Mouse (Mus musculus) thymus, adult 2 months (tissue): Measurements from ENCODE around the gene Rab7b. TPM values are rescaled to one million over a fixed set of nuclear protein-coding genes. Genes with fewer than 3 reads are reported as not detected.
A peak's percentile ranks its signal among the peaks of the same experiment; 100 is the strongest.

Experiments used
- DNase-seq: peaks from one replicate; pipeline ENCODE4 v3.0.0; 2021
- H3K27ac ChIP-seq: fragments of 200-500 bp; 2 replicates; pipeline ENCODE4 v1.5.1; 2012; ENCODE audit warnings: low read length, control low read depth; ENCODE audit not compliant: control insufficient read depth, insufficient read depth
- H3K27me3 ChIP-seq: fragments of 200-500 bp; 2 replicates; pipeline ENCODE4 v1.6.1; 2012; ENCODE audit warnings: mild to moderate bottlenecking, low read length, moderate library complexity, mixed read lengths; ENCODE audit not compliant: control insufficient read depth, insufficient read depth
- H3K36me3 ChIP-seq: fragments of 200-500 bp; 2 replicates; pipeline ENCODE4 v1.6.1; 2012; ENCODE audit warnings: mild to moderate bottlenecking, low read length, moderate library complexity; ENCODE audit not compliant: control insufficient read depth, insufficient read depth
- H3K4me1 ChIP-seq: fragments of 200-500 bp; replicated peaks from 2 replicates; pipeline ENCODE4 v1.6.1; 2012; ENCODE audit warnings: low read length; ENCODE audit not compliant: control insufficient read depth, insufficient read depth
- H3K4me3 ChIP-seq: fragments of 200-500 bp; 2 replicates; pipeline ENCODE4 v1.5.1; 2012; ENCODE audit warnings: mild to moderate bottlenecking, low read length, control low read depth, moderate library complexity; ENCODE audit not compliant: control insufficient read depth, insufficient read depth
- CTCF ChIP-seq: fragments of 200-500 bp; IDR thresholded peaks from 2 replicates; pipeline ENCODE4 v1.5.1; 2012; ENCODE audit warnings: mild to moderate bottlenecking, control low read depth, low read length, moderate library complexity, borderline replicate concordance; ENCODE audit not compliant: control insufficient read depth, poor library complexity, insufficient read depth; ENCODE audit errors: extremely low read depth
- POLR2A ChIP-seq: fragments of 200-500 bp; IDR thresholded peaks from 2 replicates; pipeline ENCODE4 v1.6.1; 2012; ENCODE audit warnings: mild to moderate bottlenecking, low read length, control low read depth, moderate library complexity; ENCODE audit not compliant: control insufficient read depth, poor library complexity, insufficient read depth; ENCODE audit errors: extremely low read depth
- WGBS: fragments of 180-500 bp; shearing (Covaris S2); methylation state at CpG from one replicate; pipeline ENCODE4 v1.1.7; 2018; 5-methylcytosine and 5-hydroxymethylcytosine counted together
- polyA plus RNA-seq: library from polyadenylated mRNA; depleted of rRNA; stranded (reverse); fragments of >200 nt; gene quantifications from 2 replicates; pipeline ENCODE4 v1.2.3, GENCODE M21; 2012

Rab7b gene
- polyA plus RNA-seq, 1 experiment = 8.0 TPM

DNA sequence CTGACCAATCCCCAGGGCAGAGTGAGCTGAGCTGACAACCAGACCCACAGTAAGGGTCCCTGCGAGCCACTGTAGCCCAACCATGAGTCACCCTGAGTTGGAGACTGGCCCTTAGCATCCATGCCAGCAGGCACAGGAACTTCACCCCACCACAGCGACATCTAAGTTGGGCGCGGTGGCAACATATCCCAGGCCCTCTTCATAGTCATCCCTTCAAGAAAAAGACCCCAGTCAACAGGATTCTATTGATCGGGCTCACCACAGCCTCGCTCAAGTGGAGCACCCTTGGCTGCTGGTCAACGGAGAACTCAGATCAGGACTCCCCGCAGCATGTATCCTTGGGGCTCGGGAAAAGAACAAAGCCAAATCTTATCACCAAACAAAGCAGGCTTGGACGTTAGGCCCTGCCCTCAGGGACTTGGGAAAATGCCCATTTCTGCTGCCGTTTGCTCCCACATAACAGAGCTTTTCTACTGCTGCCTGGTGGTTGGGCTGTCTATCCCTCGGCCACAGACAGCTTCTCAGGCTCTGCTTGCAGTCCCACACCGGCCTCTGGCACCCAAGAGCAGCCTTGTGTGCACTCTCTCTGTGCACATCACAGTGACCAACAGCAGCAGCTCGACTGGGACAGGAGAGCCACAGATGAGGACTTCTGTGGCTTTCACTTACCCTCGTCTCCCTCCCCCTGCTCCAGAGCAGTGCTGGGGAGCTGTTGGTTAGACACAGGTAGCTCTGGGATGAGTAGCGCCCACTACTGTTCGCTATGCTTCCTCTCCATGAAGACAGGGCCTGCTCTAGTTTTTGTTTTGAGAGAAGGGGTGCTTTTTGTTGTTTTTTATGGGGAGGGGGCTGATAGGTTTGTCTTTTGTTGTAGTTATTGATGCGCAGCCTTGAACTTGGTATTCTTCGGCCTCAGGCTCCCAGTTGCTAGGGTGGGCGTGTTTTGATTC is 26.2 kb downstream of the Rab7b start:
- peaks cover 2% of the 10 kb centered on the region; the same call in 1 of the 2 replicates for H3K4me1 ChIP-seq
- no peak overlapping the region for H3K4me3 ChIP-seq
- no peaks in the 10 kb centered on the region for H3K27me3 ChIP-seq
- WGBS = 88% methylated on average over 20 of the region's 20 CpGs
- H3K36me3 ChIP-seq = no peaks in the 10 kb centered on the region
- DNase-seq = no peak
- no peak for TF ChIP-seq CTCF
- no peak for TF ChIP-seq POLR2A
- no peak overlapping the region for H3K27ac ChIP-seq

DNA sequence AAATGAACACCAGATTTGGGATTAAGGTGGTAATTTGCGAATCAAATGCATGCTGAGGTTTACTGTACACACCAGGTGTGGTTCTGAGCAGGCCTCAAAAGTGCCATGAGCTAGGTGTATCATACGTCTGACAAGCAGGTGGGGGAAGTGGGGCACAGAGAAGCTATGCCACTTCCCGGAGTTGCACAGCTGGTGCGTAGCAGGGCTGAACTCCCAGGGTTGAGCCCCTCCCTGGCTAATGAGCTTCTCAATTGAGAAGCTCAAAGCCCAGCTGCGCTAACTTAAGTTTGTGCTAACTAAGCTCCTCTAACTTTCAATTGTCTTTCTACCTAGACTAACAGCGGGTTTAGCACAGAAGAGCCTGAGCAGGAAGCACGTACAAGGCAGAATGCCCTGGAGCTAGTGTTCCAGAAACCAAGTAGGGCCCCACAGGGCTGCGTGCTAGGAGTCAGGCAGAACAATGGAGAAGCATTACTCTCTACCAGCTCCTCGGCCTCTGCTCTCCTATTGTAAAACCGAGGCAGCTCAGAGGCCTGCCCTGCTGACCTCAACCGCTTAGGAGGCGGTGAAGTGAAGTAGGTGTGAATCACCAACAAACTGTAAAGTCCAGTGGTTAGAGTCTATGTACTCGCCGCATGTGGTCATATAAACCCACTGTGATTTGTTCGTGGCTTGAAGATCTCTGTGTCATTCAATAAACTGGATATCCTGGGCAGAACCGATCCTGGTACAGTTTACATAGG is 30.6 kb downstream of the Rab7b start:
- Histone ChIP-seq H3K4me1 (peaks cover 2% of the 10 kb centered on the region; the same call in 1 of the 2 replicates), H3K27ac (no peak overlapping the region), H3K4me3 (no peak overlapping the region), H3K36me3 (no peaks in the 10 kb centered on the region), H3K27me3 (no peaks in the 10 kb centered on the region)
- no peak for TF ChIP-seq CTCF
- no peak for TF ChIP-seq POLR2A
- WGBS = 80% methylated on average over 16 of the region's 16 CpGs
- DNase-seq = peak; percentile 27

DNA sequence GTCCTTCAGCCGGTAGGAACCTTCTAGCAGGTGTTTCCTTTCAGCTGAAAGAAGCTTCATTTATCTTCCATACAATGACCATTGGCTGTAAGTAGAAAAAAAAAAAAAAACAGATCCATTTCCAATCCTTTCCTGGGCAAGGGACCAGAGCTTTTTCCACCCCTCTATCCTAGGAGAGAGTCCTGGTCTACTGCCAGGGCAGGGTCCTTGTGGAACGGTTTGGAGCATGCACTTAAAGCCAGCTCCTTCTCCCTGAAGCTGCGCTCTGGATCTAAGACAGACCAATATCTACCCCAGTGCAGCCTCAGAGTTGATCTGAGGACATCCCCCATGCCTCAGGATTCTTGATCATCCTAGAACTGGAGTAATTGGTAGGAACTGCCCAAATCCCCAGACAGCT is 33.5 kb downstream of the Rab7b start:
- DNase-seq = no peak
- Histone ChIP-seq H3K4me3 (no peak overlapping the region), H3K27ac (no peak overlapping the region), H3K4me1 (peaks cover 2% of the 10 kb centered on the region; the same call in 1 of the 2 replicates), H3K36me3 (no peaks in the 10 kb centered on the region), H3K27me3 (no peaks in the 10 kb centered on the region)
- TF ChIP-seq POLR2A = no peak
- no peak for TF ChIP-seq CTCF
- WGBS = 87% methylated on average over 3 of the region's 3 CpGs

DNA sequence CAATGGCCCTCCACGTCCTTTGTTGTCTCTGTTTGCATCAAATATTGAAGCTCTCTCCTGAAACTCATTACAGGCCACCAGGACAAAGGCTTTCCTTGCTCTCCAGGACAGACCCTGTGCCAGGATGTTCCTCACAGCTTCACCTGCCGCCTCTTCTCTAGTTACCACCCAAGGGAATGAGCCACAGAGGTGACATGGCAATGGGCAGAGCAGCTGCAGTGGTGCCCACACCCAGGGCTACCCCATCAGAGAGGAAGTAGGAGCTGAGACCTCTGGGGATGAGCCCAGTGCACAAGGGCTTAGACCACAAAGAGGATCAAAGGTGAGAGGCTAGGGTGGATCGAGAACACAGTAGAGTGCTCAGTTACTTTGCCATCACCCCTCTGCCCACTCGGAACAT is 35.1 kb downstream of the Rab7b start:
- 47% methylated on average over 4 of the region's 4 CpGs for WGBS
- H3K27ac ChIP-seq = no peak overlapping the region
- peaks cover 2% of the 10 kb centered on the region; the same call in 1 of the 2 replicates for H3K4me1 ChIP-seq
- no peaks in the 10 kb centered on the region for H3K27me3 ChIP-seq
- DNase-seq = no peak
- no peak overlapping the region for H3K4me3 ChIP-seq
- no peaks in the 10 kb centered on the region for H3K36me3 ChIP-seq
- no peak for TF ChIP-seq POLR2A
- no peak for TF ChIP-seq CTCF

DNA sequence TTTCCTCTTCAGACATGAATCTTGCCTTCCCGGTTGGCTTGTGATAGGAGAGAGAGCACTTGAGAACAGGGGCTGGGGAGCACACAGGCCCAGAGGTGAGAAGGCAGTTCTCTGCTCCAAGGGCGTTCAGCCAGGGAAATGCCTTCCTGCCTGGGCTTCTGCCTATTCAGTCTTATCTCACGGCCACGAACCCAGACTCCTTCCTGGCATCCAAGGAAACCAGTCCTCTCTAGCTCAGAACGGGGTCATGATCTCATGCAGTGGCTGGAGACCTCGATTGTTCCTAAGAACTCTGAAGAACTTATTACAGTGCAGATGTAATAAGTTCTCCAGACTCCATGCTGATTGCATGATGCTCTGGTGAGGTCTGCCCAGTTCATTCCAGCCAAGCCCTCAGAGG is 38.1 kb downstream of the Rab7b start:
- H3K36me3 ChIP-seq = no peaks in the 10 kb centered on the region
- no peak for DNase-seq
- 77% methylated on average over 6 of the region's 6 CpGs for WGBS
- H3K4me1 ChIP-seq = no peaks in the 10 kb centered on the region
- H3K4me3 ChIP-seq = no peak overlapping the region
- no peak overlapping the region for H3K27ac ChIP-seq
- no peaks in the 10 kb centered on the region for H3K27me3 ChIP-seq
- TF ChIP-seq POLR2A (no peak), CTCF (no peak)

DNA sequence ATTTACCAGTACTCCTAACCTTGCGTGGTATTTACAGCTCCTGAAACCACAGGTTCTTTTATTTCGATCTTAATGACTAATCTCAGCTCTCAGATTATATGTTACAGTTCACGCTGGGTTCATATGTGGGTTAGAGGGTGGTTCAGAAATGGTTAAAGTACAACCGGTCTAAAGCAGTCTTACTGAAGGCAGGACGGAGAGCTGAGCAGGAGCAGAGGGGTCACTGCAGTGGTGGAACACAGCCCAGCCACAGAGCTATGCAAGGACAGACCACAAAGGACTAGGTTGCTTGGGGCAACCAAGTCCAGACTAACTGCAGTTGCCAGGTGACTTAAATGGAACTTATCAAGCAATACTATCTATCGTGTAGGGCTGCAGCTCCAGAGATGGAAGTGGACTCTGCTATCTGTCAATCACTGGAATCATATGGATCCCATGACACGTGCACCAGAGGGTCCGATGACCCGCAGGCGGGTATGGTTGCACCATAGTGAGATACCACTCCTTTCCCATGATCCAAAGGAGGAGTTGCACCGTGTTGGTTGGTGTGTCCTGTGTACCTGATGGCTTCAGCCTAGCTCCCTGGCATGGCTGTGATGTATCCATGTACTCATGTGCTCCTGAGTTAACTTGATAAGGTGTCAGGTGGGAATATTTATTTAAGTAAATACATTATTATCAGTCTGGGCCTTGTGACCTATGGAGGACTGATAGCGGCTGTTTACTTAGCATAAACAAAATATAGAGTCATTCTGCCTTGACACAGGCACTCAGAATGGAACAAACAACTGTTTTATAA is 42.3 kb downstream of the Rab7b start:
- Histone ChIP-seq H3K27me3 (no peaks in the 10 kb centered on the region), H3K27ac (no peak overlapping the region), H3K36me3 (no peaks in the 10 kb centered on the region), H3K4me1 (no peaks in the 10 kb centered on the region; the same call in 1 of the 2 replicates), H3K4me3 (no peak overlapping the region)
- TF ChIP-seq POLR2A (no peak), CTCF (no peak)
- DNase-seq = no peak
- WGBS = 84% methylated on average over 12 of the region's 12 CpGs
